Mouse (Mus musculus) T-helper 17 cell (primary cell): ENCODE data around the gene Slc25a29.

Experiments used
- in situ Hi-C, 2 experiments: fragments of 300-600 bp; cut with MboI, MseI; formaldehyde crosslinking; loops; 1 replicate in 1 of 2; 2 replicates in 1 of 2; pipeline ENCODE4 v1.15.1; 2025; ENCODE audit warnings: high pct_unique_total_duplicates in 2 of 2

Slc25a29 gene

DNA sequence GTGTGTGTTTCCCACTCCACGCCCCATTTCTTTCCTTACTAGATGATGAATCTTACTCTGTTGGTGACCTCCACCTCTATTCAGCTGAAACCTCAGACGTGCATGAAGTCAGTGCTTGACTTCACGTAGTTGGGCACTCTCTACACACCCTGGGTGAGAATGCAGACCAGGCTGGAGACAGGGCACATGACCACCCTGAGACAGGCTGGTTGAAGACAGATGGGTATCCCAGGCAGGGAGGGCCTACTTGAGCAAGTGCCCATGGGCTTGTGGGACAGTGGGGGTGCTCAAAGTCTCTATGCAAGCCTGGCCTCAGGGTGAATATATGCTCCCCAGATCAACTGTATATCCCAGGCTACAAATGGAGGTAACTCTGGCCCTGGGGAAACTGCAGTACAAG, 1.3 kb downstream of the Slc25a29 start:
- in situ Hi-C loops: no loop called here

DNA sequence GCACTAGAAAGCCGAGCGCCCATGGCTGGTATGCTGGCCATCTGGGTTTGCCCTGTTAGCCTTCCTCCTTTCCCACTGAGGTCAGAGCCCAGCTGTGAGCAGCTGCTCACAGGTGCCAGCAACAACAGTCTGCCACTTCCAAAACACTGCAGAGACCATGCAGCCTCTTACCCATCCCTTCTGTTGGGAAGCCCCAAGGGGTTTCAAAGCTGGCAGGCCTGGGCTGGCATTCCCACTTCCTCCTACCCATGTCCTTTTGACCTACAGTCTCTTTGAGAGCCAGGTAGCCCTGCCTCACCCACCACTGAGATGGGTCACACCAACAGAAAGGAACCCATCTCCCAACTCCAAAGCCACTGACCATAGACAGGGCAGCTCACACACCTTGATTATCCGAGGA, 2.3 kb downstream of the Slc25a29 start:
- in situ Hi-C loops: no loop called here

DNA sequence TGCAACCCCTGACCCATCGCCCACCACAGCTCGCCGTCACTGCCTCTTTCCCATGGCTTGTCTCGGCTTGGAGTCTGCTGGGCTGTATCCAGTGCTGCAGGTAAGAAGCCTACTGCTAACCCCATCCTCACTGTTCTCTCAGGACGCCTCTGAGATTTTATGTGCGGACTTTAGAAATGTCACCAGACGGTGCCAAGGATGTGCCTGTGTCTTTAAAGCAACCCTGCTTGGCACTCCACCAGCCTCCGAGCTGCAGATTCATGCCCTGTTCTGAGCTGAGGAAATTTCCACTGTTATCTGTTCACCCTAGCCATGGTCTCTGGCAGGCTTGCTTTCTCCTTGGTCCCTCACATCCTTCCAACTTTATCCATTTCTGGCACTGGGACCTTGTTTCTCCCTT, 2.8 kb downstream of the Slc25a29 start:
- in situ Hi-C loops: no loop called here

DNA sequence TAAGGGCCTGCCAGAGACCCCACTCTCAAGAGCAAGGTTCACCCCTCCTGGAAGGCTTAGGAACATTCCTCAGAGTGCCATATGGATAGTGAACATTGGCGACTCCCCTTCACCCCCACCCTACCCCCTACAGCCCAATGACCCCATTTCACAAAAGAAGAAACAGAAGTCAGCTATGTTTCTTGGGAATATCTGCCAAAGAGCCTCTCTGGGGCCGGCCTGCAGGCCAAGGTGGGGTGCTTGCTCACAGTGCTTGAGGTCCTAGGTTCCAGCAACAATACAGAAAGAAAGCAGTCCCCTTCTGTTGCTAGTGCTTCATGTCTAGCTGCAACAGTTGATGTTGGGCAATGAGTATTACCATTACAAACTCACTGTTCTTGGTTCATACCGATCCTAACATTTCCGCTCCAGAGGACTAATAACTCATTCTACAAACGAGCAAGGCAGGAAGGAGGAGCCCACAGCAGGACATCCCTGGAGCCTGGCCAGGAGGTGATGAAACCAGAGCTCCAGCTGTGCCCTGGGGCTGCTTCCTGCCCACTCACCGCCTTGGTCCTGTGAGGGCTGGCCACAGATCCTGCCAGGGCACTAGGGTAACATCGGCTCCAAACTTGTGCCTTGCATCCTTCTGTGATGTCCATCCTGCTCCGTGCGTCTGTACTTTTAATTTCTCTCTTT, 3.6 kb downstream of the Slc25a29 start:
- in situ Hi-C loops: no loop called here

DNA sequence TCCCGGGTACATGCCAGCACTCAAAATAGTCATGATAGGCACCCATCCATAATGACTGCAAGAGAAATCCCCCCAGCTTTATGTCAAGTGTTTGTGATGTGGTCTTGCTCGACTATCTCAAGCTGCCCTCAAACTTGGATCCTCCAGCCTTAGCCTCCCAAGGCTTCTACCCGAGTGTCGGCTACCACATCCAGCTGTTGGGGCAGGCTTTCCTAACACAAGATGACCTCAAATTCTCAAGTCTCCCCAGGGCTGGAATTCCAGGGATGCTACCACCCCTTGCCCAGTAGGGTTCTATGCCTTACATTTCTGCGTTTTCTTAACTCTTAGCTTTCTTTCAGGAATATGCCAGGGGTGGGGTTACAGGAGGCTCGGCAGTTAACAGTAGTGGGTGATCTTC, 5.3 kb downstream of the Slc25a29 start:
- in situ Hi-C loops: no loop called here

DNA sequence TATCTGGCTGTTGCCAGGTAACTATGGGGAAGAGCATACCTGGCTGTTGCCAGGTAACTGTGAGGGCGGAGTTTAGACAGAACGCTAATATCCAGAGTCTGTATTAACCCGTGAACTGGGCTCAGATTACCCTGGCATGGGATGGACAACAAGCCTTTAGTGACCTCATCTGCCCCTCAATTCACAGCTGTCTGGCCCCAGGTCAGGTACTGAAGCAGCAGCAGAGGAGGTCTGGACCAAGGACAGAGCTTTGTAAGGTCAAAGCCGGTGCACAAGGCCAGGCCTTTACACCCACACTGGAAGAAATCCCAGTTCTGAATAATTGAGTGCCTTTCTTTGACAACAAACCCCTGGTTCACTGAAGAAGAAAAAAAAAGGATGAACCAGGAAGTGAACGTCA, 6.0 kb downstream of the Slc25a29 start:
- in situ Hi-C loops: no loop called here

DNA sequence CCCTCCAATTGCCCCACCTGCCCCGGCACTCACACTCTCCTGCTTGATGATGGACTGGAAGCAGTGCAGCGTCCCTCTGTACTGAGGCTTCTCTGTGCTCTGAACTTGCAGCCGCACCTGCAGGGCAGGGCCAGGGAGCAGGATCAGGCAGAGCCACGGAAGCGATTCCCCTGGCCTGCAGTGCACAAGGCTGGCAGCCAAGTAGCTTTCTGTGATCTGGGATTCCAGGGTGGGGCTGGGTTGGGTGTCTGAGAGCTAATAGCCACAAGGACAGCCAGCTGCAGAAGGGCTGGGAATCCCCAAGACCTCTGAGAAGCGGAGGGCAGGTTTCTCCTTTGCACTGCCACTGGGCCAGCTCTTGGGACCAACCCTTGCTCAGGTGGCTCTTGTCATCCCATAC, 8.0 kb downstream of the Slc25a29 start:
- in situ Hi-C loops: no loop called here

GRCm38 (mm10) chr12:108826958-108827535, 8.6 kb downstream of the Slc25a29 start:
- in situ Hi-C loops: no loop called here

- in situ Hi-C loops: no loop called here
Observed at GRCm38 (mm10) chr12:108826282-108826957, 9.3 kb downstream of the Slc25a29 start.

- in situ Hi-C loops: no loop called here
Observed at GRCm38 (mm10) chr12:108825561-108826224, 10.0 kb downstream of the Slc25a29 start.

GRCm38 (mm10) chr12:108824225-108824874, 11.3 kb downstream of the Slc25a29 start:
- in situ Hi-C loops: no loop called here

DNA sequence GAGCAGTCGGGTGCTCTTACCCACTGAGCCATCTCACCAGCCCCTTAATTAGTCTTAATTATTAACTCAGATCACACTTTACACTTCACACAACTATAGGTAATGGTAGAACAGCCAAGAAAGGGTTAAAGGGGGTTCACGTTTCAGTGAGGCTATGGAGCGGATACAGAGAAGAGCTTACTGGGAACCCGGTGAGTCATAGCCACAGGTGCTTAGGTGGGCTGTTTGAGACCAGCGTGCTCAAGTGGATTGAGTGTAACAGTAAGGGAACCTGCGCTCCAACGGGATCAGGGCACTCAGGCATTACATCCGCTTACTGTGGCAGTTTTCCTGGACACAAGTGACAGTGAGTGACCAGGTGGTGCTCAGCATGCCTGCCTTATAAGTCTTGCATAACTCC, 12.6 kb downstream of the Slc25a29 start:
- in situ Hi-C loops: no loop called here

GRCm38 (mm10) chr12:108820461-108820860, 15.2 kb downstream of the Slc25a29 start:
- in situ Hi-C loops: no loop called here

GRCm38 (mm10) chr12:108816569-108816968, 19.1 kb downstream of the Slc25a29 start:
- in situ Hi-C loops: no loop called here

DNA sequence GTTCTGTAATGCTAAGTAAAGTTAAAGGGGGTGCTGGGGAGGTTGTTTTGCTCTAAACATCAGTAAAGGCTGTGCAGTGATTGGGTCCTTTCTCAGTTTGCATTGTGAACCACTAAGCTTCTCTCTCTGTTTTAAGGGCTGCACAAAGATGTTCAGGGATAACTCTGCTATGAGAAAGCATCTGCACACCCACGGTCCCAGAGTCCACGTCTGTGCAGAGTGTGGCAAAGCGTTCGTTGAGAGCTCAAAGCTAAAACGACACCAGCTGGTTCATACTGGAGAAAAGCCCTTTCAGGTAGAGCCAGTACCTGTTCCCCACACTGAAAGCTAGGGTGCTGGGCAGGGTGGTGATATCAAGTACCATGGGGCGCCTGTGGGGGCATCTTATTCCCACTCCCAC, 21.2 kb downstream of the Slc25a29 start:
- in situ Hi-C loops: no loop called here

DNA sequence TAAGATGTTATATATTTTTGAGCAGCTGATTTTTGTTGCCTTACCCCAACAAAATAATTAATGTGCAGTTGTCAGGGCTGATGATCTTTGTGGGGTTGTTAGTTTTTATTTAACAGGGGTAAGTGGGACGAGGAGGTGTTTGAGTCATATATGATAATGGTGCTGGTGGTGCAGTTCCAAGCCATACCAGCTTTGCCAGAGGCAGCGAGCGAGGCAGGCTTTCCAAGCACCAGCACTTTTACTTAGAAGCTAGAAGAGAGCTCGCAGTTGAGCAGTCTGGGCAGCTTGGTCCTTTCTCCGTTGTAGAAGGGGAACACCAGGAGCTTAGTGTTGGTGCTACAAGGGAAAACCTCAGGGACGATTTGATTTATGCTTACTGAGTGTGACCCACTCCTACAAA, 23.2 kb downstream of the Slc25a29 start:
- in situ Hi-C loops: no loop called here

DNA sequence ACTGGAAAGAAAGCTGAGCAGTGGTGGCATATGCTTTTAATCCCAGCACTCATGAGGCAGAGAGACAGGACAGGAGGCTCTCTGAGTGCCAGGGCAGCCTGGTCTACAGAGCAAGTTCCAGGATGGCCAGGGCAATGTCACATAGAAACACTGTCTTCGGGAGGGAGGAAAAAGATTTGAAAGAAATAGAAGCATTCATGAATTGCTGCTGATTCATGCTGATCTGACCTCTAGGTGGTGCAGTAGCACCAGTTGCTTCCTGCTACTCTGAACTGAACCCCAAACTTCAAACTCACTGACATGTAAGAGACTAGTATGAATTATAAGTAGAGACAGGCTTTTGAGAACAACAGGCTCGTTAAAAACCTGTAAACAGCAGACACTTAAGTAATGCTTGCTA, 24.6 kb downstream of the Slc25a29 start:
- in situ Hi-C loops: no loop called here

DNA sequence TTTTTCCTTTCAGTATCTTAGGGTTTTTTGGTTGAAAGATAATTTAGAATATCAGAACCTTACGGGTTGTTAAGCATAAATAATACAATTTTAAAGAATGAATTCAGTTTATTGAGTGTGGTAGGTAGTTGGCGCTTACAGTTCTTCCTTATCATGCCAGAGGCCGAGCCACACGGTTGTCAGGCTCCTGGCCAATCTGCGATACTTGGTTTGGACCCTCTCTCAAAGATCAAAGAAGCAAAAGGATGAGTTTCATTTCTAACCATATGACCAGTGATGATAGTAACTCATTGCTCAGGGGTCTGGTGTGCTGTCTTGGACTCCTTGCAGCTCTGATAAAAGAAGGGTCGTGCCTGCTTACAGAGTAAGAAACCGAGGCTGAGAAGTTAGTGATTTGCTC, 25.4 kb downstream of the Slc25a29 start:
- in situ Hi-C loops: no loop called here

- in situ Hi-C loops: loop anchor here in 1 of 2 experiments (10.0 kb wide), 1 partner anchor 1925 kb away; the partner anchor contains the start of gene Wdr20
Observed at GRCm38 (mm10) chr12:108809771-108810170, 25.9 kb downstream of the Slc25a29 start.

GRCm38 (mm10) chr12:108808465-108808864, 27.2 kb downstream of the Slc25a29 start:
- in situ Hi-C loops: loop anchor here in 1 of 2 experiments (10.0 kb wide), 1 partner anchor 1926 kb away; the partner anchor contains the start of gene Wdr20

GRCm38 (mm10) chr12:108804388-108804787, 31.3 kb downstream of the Slc25a29 start:
- in situ Hi-C loops: loop anchor here in 1 of 2 experiments (10.0 kb wide), 1 partner anchor 1930 kb away; the partner anchor contains the start of gene Wdr20

GRCm38 (mm10) chr12:108801613-108802012, 34.1 kb downstream of the Slc25a29 start:
- in situ Hi-C loops: loop anchor here in 1 of 2 experiments (10.0 kb wide), 1 partner anchor 1933 kb away; the partner anchor contains the start of gene Wdr20
